Mouse (Mus musculus): ENCODE measurements at regions not wholly inside any gene's neighbourhood (a gene's known extent, or its start where the extent isn't known, plus 50 kb on each side); places are given as distances from the start of the nearest gene placed in this dataset.

DNA sequence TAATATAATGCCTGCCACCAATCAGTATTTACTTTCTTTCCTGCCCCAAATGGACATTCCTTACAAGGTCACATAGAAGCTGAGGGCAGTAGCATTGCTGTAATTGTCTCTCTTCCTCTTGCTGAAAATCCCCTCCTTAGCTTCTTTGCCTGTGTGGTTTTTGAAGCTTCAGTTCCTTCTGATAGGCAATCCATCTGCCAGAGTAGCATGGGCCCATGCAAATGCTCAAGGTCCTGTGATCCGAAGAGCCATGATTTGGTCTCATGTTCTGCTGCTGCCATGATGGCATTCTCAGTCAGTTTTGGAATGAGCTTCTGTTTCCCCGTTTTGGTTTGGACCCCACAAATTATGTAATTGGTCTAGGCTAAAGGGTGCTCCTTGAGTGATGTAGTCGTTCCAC is 586.0 kb upstream of the Nrp1 start:
- no peak overlapping the region for H3K27ac ChIP-seq (ENCODE audit: low read length)
- H3K4me3 ChIP-seq (ENCODE audit: low read length) = no peak overlapping the region
- H3K4me2 ChIP-seq (ENCODE audit: low read depth, low read length) = no peak overlapping the region
- H3K4me1 ChIP-seq (ENCODE audit: control insufficient read depth, insufficient read depth, low read length) = peaks cover 8% of the 10 kb centered on the region; the same call in 1 of the 2 replicates
- ATAC-seq = no peak
- 92% methylated on average over 3 of the region's 3 CpGs for WGBS
- H3K36me3 ChIP-seq (ENCODE audit: control insufficient read depth, insufficient read depth, low read length) = no peaks in the 10 kb centered on the region
- H3K9me3 ChIP-seq (ENCODE audit: control insufficient read depth, low read length) = no peaks in the 10 kb centered on the region
- H3K9ac ChIP-seq (ENCODE audit: low read depth, low read length) = no peak overlapping the region
- H3K27me3 ChIP-seq (replicated peaks; ENCODE audit: control insufficient read depth, insufficient read depth, low read length) = no peaks in the 10 kb centered on the region

DNA sequence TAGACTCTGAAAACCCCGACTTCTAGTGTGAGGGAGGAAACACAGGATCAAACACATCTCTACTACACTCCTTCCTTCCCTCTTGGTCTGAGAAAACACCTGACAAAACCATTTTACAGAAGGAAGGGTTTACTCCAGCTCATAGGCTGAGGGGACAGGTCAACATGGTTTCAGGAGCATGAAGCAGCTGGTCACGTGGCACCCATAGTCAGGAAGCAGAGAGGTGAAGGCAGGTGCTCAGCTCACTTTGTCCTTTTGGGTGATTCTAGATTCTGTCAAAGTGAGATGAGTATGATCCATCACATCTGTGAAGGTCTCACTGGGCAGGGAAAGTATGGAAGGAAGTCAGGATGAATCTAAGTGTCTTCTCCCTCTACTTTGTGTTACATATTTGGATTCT is 585.5 kb upstream of the Nrp1 start:
- Histone ChIP-seq H3K27ac (ENCODE audit: low read length) (no peak overlapping the region), H3K4me2 (ENCODE audit: low read depth, low read length) (no peak overlapping the region), H3K4me1 (ENCODE audit: control insufficient read depth, insufficient read depth, low read length) (peaks cover 8% of the 10 kb centered on the region; the same call in 1 of the 2 replicates), H3K9ac (ENCODE audit: low read depth, low read length) (no peak overlapping the region), H3K4me3 (ENCODE audit: low read length) (no peak overlapping the region), H3K9me3 (ENCODE audit: control insufficient read depth, low read length) (no peaks in the 10 kb centered on the region), H3K27me3 (replicated peaks; ENCODE audit: control insufficient read depth, insufficient read depth, low read length) (no peaks in the 10 kb centered on the region), H3K36me3 (ENCODE audit: control insufficient read depth, insufficient read depth, low read length) (no peaks in the 10 kb centered on the region)
- ATAC-seq = no peak
- 92% methylated on average over 2 of the region's 2 CpGs for WGBS

DNA sequence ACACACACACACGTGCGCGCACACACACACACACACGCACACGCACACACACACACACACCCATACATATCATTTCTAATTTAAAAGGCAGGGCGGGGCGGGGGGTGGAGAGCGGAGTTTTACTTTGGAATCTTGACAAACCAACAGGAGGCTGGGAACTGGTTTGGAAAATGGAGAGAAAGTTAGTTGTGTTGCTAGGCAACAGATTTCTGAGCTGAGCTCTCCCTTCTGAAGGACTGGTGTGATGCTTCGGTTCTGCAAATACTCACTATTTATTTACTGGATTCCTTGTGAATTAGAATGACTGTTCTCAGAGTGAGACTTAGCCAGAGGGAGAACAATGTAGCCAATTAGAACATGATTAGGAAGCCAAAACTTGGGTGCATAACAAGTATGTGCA is 583.8 kb upstream of the Nrp1 start:
- Histone ChIP-seq H3K9me3 (ENCODE audit: control insufficient read depth, low read length) (no peaks in the 10 kb centered on the region), H3K27ac (ENCODE audit: low read length) (no peak overlapping the region), H3K27me3 (replicated peaks; ENCODE audit: control insufficient read depth, insufficient read depth, low read length) (no peaks in the 10 kb centered on the region), H3K4me2 (ENCODE audit: low read depth, low read length) (no peak overlapping the region), H3K9ac (ENCODE audit: low read depth, low read length) (no peak overlapping the region), H3K4me1 (ENCODE audit: control insufficient read depth, insufficient read depth, low read length) (peaks cover 8% of the 10 kb centered on the region; the same call in 1 of the 2 replicates), H3K4me3 (ENCODE audit: low read length) (no peak overlapping the region), H3K36me3 (ENCODE audit: control insufficient read depth, insufficient read depth, low read length) (no peaks in the 10 kb centered on the region)
- no peak for ATAC-seq
- 71% methylated on average over 9 of the region's 9 CpGs for WGBS

DNA sequence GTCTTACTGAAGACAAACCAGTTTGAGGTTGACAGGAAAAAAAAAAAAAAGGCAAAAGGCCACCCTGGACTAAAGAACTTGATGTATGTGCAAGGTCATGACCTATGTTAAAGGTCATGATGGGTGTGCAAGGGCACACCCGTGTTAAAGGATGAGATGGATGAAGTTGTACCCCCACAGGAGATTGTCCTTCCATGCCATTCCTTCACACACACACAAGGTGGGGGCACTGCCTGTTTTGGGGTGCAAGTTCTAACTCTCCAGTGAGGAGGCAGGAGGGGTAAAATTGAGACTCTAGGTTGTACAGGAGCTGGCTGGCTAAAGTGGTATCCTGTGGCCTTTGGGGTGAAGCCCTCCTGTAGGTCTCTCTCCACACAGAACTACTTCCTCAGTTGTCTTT is 583.2 kb upstream of the Nrp1 start:
- WGBS = 8% methylated on average over 1 of the region's 1 CpGs
- peak overlapping the region; percentile 46; the same call in 1 of the 2 replicates for H3K27ac ChIP-seq (ENCODE audit: low read length)

DNA sequence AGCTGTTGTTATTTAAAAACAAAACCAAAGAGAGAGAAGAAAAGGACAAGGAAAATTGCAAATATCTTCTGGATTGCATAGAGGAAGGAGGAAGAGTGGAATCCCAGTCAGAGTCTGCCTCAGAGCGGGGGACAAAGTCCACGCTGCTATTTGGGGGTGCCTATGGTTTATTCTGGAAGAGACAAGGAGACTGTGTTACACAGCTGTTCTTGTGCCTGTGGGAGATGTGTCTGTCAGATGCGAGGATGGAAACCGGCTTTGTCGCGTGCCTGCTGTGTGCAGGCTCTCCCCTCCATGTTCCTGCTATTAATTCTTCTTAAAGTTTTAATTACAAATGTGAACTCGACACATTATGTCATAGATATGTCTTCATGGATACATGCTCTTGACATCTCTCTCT is 582.7 kb upstream of the Nrp1 start:
- Histone ChIP-seq H3K4me2 (ENCODE audit: low read depth, low read length) (no peak overlapping the region), H3K9ac (ENCODE audit: low read depth, low read length) (no peak overlapping the region), H3K4me1 (ENCODE audit: control insufficient read depth, insufficient read depth, low read length) (peaks cover 8% of the 10 kb centered on the region; the same call in 1 of the 2 replicates), H3K27me3 (replicated peaks; ENCODE audit: control insufficient read depth, insufficient read depth, low read length) (no peaks in the 10 kb centered on the region), H3K36me3 (ENCODE audit: control insufficient read depth, insufficient read depth, low read length) (no peaks in the 10 kb centered on the region), H3K4me3 (ENCODE audit: low read length) (no peak overlapping the region), H3K9me3 (ENCODE audit: control insufficient read depth, low read length) (no peaks in the 10 kb centered on the region), H3K27ac (ENCODE audit: low read length) (0 out of 2 replicates have a peak overlapping the region, but pooled peaks have one; percentile 27)
- ATAC-seq = no peak
- 43% methylated on average over 7 of the region's 7 CpGs for WGBS

More for the DNA sequence above, 583.2 kb upstream of the Nrp1 start:
- no peaks in the 10 kb centered on the region for H3K9me3 ChIP-seq (ENCODE audit: control insufficient read depth, low read length)
- H3K27me3 ChIP-seq (replicated peaks; ENCODE audit: control insufficient read depth, insufficient read depth, low read length) = no peaks in the 10 kb centered on the region
- peaks cover 8% of the 10 kb centered on the region; the same call in 1 of the 2 replicates for H3K4me1 ChIP-seq (ENCODE audit: control insufficient read depth, insufficient read depth, low read length)
- no peak overlapping the region for H3K9ac ChIP-seq (ENCODE audit: low read depth, low read length)
- no peak for ATAC-seq
- no peak overlapping the region for H3K4me2 ChIP-seq (ENCODE audit: low read depth, low read length)
- H3K4me3 ChIP-seq (ENCODE audit: low read length) = no peak overlapping the region
- no peaks in the 10 kb centered on the region for H3K36me3 ChIP-seq (ENCODE audit: control insufficient read depth, insufficient read depth, low read length)

DNA sequence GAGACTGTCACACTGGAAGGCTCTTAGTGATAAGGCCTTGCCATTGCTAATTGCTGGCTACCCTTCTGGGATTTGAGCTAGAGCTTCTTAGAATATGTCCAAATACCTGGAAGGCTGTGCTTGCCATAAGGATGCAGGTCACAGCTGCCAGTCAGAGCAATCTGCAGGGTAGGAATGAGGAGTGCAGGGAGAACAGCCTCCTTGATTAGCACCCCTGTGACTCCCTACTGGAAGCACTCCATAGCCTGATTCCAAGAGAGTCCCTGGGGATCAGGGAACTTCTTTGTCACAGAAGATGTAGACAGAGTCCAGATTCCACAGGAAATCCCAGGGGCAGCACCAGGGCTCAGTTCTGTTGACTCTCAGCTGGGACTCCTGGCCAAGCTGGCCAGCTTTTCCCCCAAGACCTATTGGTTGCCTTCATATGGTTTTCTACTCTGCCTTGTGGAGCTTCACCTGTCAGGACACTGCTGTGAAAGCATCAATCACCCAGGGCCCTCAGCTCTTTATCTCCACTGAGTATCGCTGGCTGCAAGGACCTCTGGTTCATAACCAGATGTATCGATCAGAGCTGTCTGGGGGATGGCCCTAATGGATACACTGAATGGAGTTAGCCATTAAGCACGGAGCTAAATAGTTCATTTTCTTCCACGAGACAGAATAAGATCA is 579.9 kb upstream of the Nrp1 start:
- Histone ChIP-seq H3K27ac (ENCODE audit: low read length) (no peak overlapping the region), H3K36me3 (ENCODE audit: control insufficient read depth, insufficient read depth, low read length) (no peaks in the 10 kb centered on the region), H3K9me3 (ENCODE audit: control insufficient read depth, low read length) (no peaks in the 10 kb centered on the region), H3K4me1 (ENCODE audit: control insufficient read depth, insufficient read depth, low read length) (peaks cover 8% of the 10 kb centered on the region; the same call in 1 of the 2 replicates), H3K9ac (ENCODE audit: low read depth, low read length) (no peak overlapping the region), H3K4me3 (ENCODE audit: low read length) (no peak overlapping the region), H3K27me3 (replicated peaks; ENCODE audit: control insufficient read depth, insufficient read depth, low read length) (no peaks in the 10 kb centered on the region), H3K4me2 (ENCODE audit: low read depth, low read length) (no peak overlapping the region)
- 39% methylated on average over 4 of the region's 4 CpGs for WGBS
- ATAC-seq = no peak

DNA sequence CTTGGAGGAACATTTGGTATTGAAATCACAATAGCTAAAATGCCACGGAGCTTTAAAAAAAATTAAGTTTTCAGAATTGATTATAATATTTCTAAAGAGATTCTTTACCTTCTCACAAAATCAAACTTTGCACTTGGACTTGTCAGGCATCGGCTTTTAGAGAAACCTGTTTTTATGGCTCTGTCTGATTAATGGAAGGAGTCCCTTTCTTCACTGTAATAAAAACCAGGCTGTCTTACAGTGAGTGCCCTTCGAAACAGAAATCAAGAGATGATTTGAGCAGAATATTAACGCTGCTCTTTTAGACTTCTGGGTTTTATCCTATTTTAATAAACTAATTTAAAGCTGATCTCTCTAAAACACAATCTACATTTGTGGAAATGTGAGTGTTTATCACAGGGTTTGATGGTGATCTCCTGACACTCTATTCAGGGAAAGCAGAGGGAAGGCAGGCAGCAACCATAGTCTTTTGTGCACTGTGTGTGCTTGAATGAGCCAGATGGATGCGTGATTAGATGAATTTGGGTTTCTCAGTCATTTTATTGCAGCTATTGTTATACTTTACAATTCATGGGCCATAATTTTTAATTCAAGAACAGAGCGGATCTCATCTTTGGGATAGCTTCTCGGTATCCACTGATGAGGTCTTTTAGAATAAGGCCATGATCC is 579.2 kb upstream of the Nrp1 start:
- H3K27me3 ChIP-seq (replicated peaks; ENCODE audit: control insufficient read depth, insufficient read depth, low read length) = no peaks in the 10 kb centered on the region
- WGBS = 63% methylated on average over 7 of the region's 7 CpGs
- no peak overlapping the region for H3K4me2 ChIP-seq (ENCODE audit: low read depth, low read length)
- H3K27ac ChIP-seq (ENCODE audit: low read length) = no peak overlapping the region
- no peaks in the 10 kb centered on the region for H3K9me3 ChIP-seq (ENCODE audit: control insufficient read depth, low read length)
- no peak overlapping the region for H3K4me3 ChIP-seq (ENCODE audit: low read length)
- no peak for ATAC-seq
- H3K36me3 ChIP-seq (ENCODE audit: control insufficient read depth, insufficient read depth, low read length) = no peaks in the 10 kb centered on the region
- peaks cover 8% of the 10 kb centered on the region; the same call in 1 of the 2 replicates for H3K4me1 ChIP-seq (ENCODE audit: control insufficient read depth, insufficient read depth, low read length)
- H3K9ac ChIP-seq (ENCODE audit: low read depth, low read length) = no peak overlapping the region

DNA sequence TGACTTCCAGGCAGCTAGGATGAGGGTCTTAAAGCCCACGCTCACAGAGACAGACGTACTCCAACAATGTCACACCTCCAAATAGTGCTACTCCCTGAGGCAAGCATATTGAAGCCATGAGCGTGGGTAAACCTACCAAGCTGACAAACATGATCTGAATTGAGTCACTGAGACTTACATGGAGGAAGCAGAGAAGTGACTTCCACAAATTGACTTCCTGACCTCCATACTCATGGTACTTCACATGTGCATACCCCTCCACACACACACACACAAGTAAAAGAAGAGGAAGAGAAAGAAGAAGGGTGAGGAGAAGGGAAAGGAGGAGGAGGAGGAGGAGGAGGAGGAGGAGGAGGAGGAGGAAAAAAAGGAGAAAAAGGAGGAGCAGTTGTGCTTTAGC is 577.8 kb upstream of the Nrp1 start:
- H3K4me3 ChIP-seq (ENCODE audit: low read length) = no peak overlapping the region
- peaks cover 2% of the 10 kb centered on the region; the same call in 1 of the 2 replicates for H3K4me1 ChIP-seq (ENCODE audit: control insufficient read depth, insufficient read depth, low read length)
- no peak overlapping the region for H3K9ac ChIP-seq (ENCODE audit: low read depth, low read length)
- H3K4me2 ChIP-seq (ENCODE audit: low read depth, low read length) = no peak overlapping the region
- no peak for ATAC-seq
- no peaks in the 10 kb centered on the region for H3K36me3 ChIP-seq (ENCODE audit: control insufficient read depth, insufficient read depth, low read length)
- no peak overlapping the region for H3K27ac ChIP-seq (ENCODE audit: low read length)
- no peaks in the 10 kb centered on the region for H3K9me3 ChIP-seq (ENCODE audit: control insufficient read depth, low read length)
- whole genome bisulfite sequencing = 86% methylated on average over 3 of the region's 3 CpGs
- H3K27me3 ChIP-seq (replicated peaks; ENCODE audit: control insufficient read depth, insufficient read depth, low read length) = no peaks in the 10 kb centered on the region

DNA sequence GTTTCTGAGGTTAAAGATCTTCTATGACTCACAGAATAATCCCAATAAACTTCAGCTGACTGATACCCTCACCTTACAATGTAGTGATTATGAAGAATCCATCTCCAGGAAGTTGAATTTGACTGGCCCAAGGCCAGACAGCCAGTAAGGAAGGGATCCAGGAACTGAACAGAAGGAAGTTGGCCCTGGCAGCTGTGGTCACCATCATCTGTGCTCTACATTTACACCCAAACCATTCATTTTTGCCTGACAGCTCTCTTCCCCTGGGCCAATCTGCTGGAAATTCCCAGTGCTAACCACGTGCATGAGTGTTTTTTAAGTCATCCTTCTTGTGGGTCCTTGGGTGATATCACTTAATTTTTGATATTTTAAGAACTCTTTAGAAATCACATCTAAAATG is 577.4 kb upstream of the Nrp1 start:
- ATAC-seq = no peak
- Histone ChIP-seq H3K9me3 (ENCODE audit: control insufficient read depth, low read length) (no peaks in the 10 kb centered on the region), H3K27ac (ENCODE audit: low read length) (no peak overlapping the region), H3K9ac (ENCODE audit: low read depth, low read length) (no peak overlapping the region), H3K4me1 (ENCODE audit: control insufficient read depth, insufficient read depth, low read length) (no peaks in the 10 kb centered on the region), H3K27me3 (replicated peaks; ENCODE audit: control insufficient read depth, insufficient read depth, low read length) (no peaks in the 10 kb centered on the region), H3K4me2 (ENCODE audit: low read depth, low read length) (no peak overlapping the region), H3K4me3 (ENCODE audit: low read length) (no peak overlapping the region), H3K36me3 (ENCODE audit: control insufficient read depth, insufficient read depth, low read length) (no peaks in the 10 kb centered on the region)
- WGBS = 54% methylated on average over 1 of the region's 1 CpGs

All from intestine, embryonic 16.5 days (tissue).